Mouse (Mus musculus): ENCODE data around the gene Gata5. TPM values are rescaled to one million over a fixed set of nuclear protein-coding genes. Genes with fewer than 3 reads are reported as not detected.

Gata5 gene
- polyA plus RNA-seq, 1 experiment from 2014 or later, result not detected

DNA sequence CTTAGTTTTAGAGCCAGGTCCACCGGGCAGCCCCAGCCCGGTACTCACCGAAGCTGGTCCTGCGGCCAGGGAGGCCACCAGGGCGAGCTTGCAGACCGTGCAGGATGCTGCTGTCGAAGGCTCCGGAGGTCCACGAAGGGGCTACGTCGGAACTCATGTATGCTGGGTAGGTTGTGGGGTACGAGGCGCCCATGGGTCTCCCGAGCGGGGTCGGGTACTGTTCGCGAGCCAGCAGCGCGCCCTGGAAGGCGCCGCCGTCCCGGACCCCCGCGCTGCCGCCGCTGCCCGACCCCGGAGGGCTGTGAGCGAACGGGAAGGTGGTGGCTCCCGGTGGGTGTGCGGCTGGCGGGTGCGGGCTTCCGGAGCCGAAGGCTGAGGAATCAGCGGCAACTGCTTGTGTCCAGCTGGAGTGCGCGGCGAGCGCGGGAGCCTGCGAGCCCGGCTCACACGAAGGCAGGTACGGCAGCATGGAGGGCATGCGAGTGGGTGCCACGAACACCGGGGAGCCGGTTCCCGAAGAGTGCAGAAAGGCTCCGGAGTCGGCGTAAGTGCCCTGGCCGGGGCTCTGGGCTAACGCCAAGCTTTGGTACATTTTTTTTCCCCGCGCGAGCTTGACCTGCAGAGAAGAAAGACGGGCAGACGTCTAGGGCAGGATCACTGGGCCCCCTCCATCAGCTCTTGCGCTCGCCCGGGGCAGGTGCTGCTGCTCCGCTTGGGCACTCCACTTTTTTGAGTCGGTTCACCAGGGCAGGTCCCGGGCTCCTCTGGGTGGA, 535 bp downstream of the Gata5 start:
- no peaks in the 10 kb centered on the region for H3K36me3 ChIP-seq (ENCODE audit: inconsistent target)

DNA sequence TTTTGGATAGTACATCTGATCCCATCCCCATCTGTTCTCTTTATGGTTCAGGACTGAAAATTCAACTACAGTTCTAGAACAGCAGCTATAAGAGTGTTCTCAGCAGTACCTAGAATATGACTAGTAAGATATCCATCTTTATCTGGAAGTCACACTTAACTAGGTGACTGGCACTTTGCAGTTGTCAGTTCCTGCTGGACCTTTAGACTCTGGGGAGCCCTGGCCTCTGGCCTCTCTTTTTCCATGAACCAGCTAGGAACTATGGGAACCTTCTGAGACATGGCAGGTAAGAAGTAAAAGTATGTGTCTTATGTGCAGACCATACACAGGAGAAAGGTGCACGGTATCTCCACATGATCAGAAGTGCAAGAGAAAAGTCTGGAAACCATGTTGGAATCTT, 5.0 kb downstream of the Gata5 start:
- Histone ChIP-seq H3K27ac (no peak overlapping the region), H3K36me3 (ENCODE audit: inconsistent target) (no peaks in the 10 kb centered on the region), H3K4me3 (ENCODE audit: inconsistent target) (no peak overlapping the region), H3K79me2 (ENCODE audit: inconsistent target) (no peaks in the 10 kb centered on the region)
- 100% methylated on average over 1 of the region's 1 CpGs for WGBS (ENCODE audit: missing documents)

More for the DNA sequence above, 535 bp downstream of the Gata5 start:
- WGBS (ENCODE audit: missing documents), result 5% methylated on average over 57 of the region's 69 CpGs
- Histone ChIP-seq H3K4me3 (ENCODE audit: inconsistent target) (no peak overlapping the region), H3K79me2 (ENCODE audit: inconsistent target) (no peaks in the 10 kb centered on the region), H3K27ac (no peak overlapping the region)

- Histone ChIP-seq H3K27ac (no peak overlapping the region), H3K79me2 (ENCODE audit: inconsistent target) (no peaks in the 10 kb centered on the region), H3K4me3 (ENCODE audit: inconsistent target) (no peak overlapping the region), H3K36me3 (ENCODE audit: inconsistent target) (no peaks in the 10 kb centered on the region)
- WGBS (ENCODE audit: missing documents), result 72% methylated on average over 14 of the region's 14 CpGs
These were observed 11.7 kb downstream of the Gata5 start for GRCm38 (mm10) chr2:180322674-180323355.

- H3K79me2 ChIP-seq (ENCODE audit: inconsistent target), result no peaks in the 10 kb centered on the region
- WGBS (ENCODE audit: missing documents), result 82% methylated on average over 4 of the region's 4 CpGs
- no peak overlapping the region for H3K4me3 ChIP-seq (ENCODE audit: inconsistent target)
- H3K36me3 ChIP-seq (ENCODE audit: inconsistent target), result no peaks in the 10 kb centered on the region
- H3K27ac ChIP-seq, result no peak overlapping the region
These were observed 14.3 kb downstream of the Gata5 start for GRCm38 (mm10) chr2:180320216-180320615.

DNA sequence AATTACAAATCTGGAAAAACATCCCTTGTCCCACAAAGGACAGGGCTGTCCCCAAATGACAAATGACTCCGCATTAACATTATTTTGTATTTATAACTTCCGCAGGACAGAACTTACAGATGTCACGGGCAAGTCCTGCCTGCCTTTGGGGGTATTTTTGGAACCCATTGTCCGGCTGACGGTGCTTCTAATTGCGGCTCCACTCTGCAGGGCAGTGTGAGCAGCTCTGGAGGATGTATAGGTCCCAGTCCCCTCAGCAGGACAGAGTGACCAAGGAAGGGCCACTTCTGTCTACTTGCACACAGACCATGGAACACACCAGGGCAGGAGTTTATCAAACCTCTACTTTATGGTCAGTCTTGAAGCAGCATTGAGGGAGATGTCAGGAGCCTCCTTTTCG, 16.9 kb downstream of the Gata5 start:
- H3K36me3 ChIP-seq (ENCODE audit: inconsistent target), result no peaks in the 10 kb centered on the region
- WGBS (ENCODE audit: missing documents), result 87% methylated on average over 7 of the region's 7 CpGs
- no peak overlapping the region for H3K27ac ChIP-seq
- H3K4me3 ChIP-seq (ENCODE audit: inconsistent target), result no peak overlapping the region
- no peaks in the 10 kb centered on the region for H3K79me2 ChIP-seq (ENCODE audit: inconsistent target)

DNA sequence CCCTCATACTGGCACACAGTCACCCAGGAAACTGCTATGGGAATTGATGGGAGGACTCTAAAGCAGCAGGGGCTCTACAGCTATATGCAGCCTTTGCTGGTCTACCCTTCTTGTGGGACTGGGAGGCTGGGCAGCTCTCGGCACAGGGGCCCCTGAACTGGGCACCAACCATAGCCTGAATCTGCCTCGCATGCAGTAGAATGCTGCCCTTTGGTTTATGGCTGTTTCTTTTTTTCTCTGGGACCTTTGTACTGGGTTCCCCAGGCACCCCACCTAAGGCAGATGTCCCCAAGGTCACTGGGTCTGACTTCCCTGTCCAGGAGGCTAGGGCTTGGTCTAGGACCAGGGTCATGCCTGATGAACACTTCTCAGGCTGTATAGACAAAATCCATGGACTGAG, 20.2 kb downstream of the Gata5 start:
- no peak overlapping the region for H3K4me3 ChIP-seq (ENCODE audit: inconsistent target)
- no peaks in the 10 kb centered on the region for H3K36me3 ChIP-seq (ENCODE audit: inconsistent target)
- WGBS (ENCODE audit: missing documents), result 90% methylated on average over 2 of the region's 2 CpGs
- H3K27ac ChIP-seq, result no peak overlapping the region
- H3K79me2 ChIP-seq (ENCODE audit: inconsistent target), result no peaks in the 10 kb centered on the region

- 88% methylated on average over 4 of the region's 4 CpGs for WGBS (ENCODE audit: missing documents)
- Histone ChIP-seq H3K27ac (no peak overlapping the region), H3K36me3 (ENCODE audit: inconsistent target) (no peaks in the 10 kb centered on the region), H3K79me2 (ENCODE audit: inconsistent target) (no peaks in the 10 kb centered on the region), H3K4me3 (ENCODE audit: inconsistent target) (no peak overlapping the region)
These were observed 23.4 kb downstream of the Gata5 start for GRCm38 (mm10) chr2:180311147-180311546.

DNA sequence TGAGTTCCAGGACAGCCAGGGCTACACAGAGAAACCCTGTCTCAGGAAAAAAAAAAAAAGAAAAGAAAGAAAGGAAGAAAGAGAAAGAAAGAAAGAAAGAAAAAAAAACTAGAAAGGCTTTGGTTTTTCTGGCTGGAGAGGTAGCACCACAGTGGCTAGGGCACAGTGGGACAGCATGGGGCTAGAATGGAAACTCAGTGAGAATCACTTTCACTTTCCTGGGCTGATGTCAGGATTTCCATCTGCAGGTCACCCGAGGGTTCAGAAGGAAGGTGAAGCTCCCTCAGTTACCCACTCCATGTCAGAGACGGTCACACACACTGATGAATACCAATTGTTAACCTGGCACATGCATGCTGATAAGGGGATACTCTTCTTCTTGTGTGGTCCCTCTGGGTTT, 26.8 kb downstream of the Gata5 start:
- WGBS (ENCODE audit: missing documents), result 44% methylated on average over 2 of the region's 2 CpGs
- no peaks in the 10 kb centered on the region for H3K36me3 ChIP-seq (ENCODE audit: inconsistent target)
- no peaks in the 10 kb centered on the region for H3K79me2 ChIP-seq (ENCODE audit: inconsistent target)
- H3K4me3 ChIP-seq (ENCODE audit: inconsistent target), result no peak overlapping the region
- H3K27ac ChIP-seq, result no peak overlapping the region

- 89% methylated on average over 8 of the region's 8 CpGs for WGBS (ENCODE audit: missing documents)
- no peaks in the 10 kb centered on the region for H3K79me2 ChIP-seq (ENCODE audit: inconsistent target)
- no peak overlapping the region for H3K27ac ChIP-seq
- no peaks in the 10 kb centered on the region for H3K36me3 ChIP-seq (ENCODE audit: inconsistent target)
- no peak overlapping the region for H3K4me3 ChIP-seq (ENCODE audit: inconsistent target)
These were observed 27.9 kb downstream of the Gata5 start for GRCm38 (mm10) chr2:180306423-180307168.

GRCm38 (mm10) chr2:180306009-180306408, 28.5 kb downstream of the Gata5 start:
- Histone ChIP-seq H3K4me3 (ENCODE audit: inconsistent target) (no peak overlapping the region), H3K79me2 (ENCODE audit: inconsistent target) (no peaks in the 10 kb centered on the region), H3K27ac (no peak overlapping the region), H3K36me3 (ENCODE audit: inconsistent target) (no peaks in the 10 kb centered on the region)
- WGBS (ENCODE audit: missing documents), result 86% methylated on average over 2 of the region's 2 CpGs

GRCm38 (mm10) chr2:180305490-180305889, 29.0 kb downstream of the Gata5 start:
- no peaks in the 10 kb centered on the region for H3K36me3 ChIP-seq (ENCODE audit: inconsistent target)
- no peaks in the 10 kb centered on the region for H3K79me2 ChIP-seq (ENCODE audit: inconsistent target)
- H3K27ac ChIP-seq, result no peak overlapping the region
- no peak overlapping the region for H3K4me3 ChIP-seq (ENCODE audit: inconsistent target)
- WGBS (ENCODE audit: missing documents), result 77% methylated on average over 3 of the region's 3 CpGs

DNA sequence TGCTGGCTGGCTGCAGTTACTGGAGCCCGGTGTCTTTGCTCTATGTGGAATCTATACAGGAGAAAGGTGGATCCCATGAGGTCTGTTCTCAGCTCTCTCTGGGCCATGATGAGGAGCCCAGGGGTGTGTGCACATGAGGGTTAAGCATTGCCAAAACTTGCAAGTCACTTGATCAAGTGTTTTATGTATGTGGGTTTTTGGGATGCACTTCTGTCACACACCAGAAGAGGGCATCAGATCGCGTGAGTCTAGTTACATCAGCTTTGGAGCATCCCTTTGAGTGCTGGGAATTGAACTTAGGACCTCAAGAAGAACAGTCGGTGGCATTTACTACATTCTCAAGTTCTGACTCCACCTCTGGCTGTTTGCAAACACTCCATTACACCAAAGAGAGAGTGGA, 29.9 kb downstream of the Gata5 start:
- Histone ChIP-seq H3K79me2 (ENCODE audit: inconsistent target) (no peaks in the 10 kb centered on the region), H3K4me3 (ENCODE audit: inconsistent target) (no peak overlapping the region), H3K27ac (no peak overlapping the region), H3K36me3 (ENCODE audit: inconsistent target) (no peaks in the 10 kb centered on the region)
- 73% methylated on average over 4 of the region's 4 CpGs for WGBS (ENCODE audit: missing documents)

DNA sequence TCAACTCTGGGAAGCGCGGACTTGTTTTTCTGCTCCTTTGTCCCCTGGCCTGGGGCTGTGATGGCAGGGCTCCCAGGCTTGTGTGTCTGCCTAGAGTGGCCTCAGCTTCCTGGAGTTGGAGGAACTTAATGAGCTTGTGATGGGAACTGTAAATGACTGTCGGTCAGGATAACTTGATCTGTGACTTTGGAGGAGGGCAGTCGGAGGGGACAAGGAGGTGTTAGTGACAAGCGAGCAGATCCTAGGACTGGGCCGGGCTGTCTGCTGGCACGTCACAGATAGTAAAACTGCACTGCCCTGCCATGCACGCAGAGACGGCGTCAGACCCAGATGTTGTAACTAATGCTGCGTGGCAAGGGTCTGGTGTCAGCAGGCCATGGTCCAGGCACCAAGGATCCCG, 31.0 kb downstream of the Gata5 start:
- no peaks in the 10 kb centered on the region for H3K79me2 ChIP-seq (ENCODE audit: inconsistent target)
- WGBS (ENCODE audit: missing documents), result 92% methylated on average over 12 of the region's 12 CpGs
- no peaks in the 10 kb centered on the region for H3K36me3 ChIP-seq (ENCODE audit: inconsistent target)
- H3K27ac ChIP-seq, result no peak overlapping the region
- H3K4me3 ChIP-seq (ENCODE audit: inconsistent target), result no peak overlapping the region

GRCm38 (mm10) chr2:180302201-180302600, 32.3 kb downstream of the Gata5 start:
- Histone ChIP-seq H3K79me2 (ENCODE audit: inconsistent target) (no peaks in the 10 kb centered on the region), H3K4me3 (ENCODE audit: inconsistent target) (no peak overlapping the region), H3K27ac (no peak overlapping the region), H3K36me3 (ENCODE audit: inconsistent target) (no peaks in the 10 kb centered on the region)
- 89% methylated on average over 4 of the region's 4 CpGs for WGBS (ENCODE audit: missing documents)

- 81% methylated on average over 5 of the region's 5 CpGs for WGBS (ENCODE audit: missing documents)
- Histone ChIP-seq H3K27ac (no peak overlapping the region), H3K79me2 (ENCODE audit: inconsistent target) (no peaks in the 10 kb centered on the region), H3K4me3 (ENCODE audit: inconsistent target) (no peak overlapping the region), H3K36me3 (ENCODE audit: inconsistent target) (no peaks in the 10 kb centered on the region)
These were observed 33.7 kb downstream of the Gata5 start for GRCm38 (mm10) chr2:180300771-180301170.

Measured in macrophage (primary cell).